Mouse (Mus musculus) kidney, adult 2 months (tissue): ENCODE measurements at regions not wholly inside any gene's neighbourhood (a gene's known extent, or its start where the extent isn't known, plus 50 kb on each side); places are given as distances from the start of the nearest gene placed in this dataset.

ENCODE experiments used
- CTCF ChIP-seq: fragments of 200-500 bp; conservative IDR thresholded peaks from 2 replicates; pipeline ENCODE4 v1.5.1; 2011; ENCODE audit warnings: low read depth, mild to moderate bottlenecking, control low read depth, low read length, moderate library complexity, mixed read lengths; ENCODE audit not compliant: insufficient read depth, insufficient read length
- POLR2A ChIP-seq: fragments of 200-500 bp; IDR thresholded peaks from one replicate; pipeline ENCODE4 v1.6.1; 2011; ENCODE audit warnings: low read depth, low read length, control low read depth

DNA sequence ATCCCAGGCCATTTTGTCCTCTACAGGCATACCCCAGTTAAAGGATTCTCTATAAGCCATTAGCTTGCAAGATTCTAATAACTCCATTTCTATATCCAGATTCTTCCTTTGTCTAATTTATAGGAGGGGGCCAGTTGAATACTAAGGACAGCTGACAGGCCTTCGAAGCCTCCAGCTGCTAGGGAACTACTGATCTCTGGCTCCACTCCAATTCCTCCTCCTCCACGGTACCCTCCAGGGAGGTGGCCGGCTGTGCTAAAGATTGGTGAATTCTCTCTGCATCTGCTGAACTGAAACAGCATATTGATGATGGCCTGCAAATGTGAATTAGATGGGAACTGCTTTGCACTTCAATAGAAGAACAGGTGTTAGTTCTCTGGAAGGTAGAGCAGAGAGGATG is 79.2 kb downstream of the Gp2 start:
- no peak for TF ChIP-seq POLR2A
- no peak for TF ChIP-seq CTCF
